Mouse (Mus musculus): Measurements from ENCODE around the gene Stxbp1. TPM values are rescaled to one million over a fixed set of nuclear protein-coding genes. Genes with fewer than 3 reads are reported as not detected.

Stxbp1 gene
- polyA plus RNA-seq, 1 experiment = 22.0 TPM

DNA sequence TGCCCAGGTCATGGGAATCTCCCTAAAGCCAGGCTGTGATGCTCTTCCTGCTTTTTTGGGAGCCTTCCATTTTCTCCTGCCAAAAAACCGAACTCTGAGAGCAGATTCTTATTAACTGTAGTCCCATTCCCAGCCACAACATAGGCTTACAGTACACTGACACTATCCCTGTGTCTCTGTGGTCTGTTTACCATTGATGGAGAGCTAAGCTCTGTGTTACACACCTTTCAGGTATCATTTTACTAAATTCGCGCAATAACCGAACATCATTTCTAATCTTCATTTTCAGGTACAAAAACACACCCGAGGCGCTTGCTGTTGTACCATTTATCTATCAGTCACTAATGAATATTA is 400 bp upstream of the Stxbp1 start:
- Histone ChIP-seq H3K36me3 (ENCODE audit: control insufficient read depth, insufficient read depth, low read length, poor library complexity, severe bottlenecking) (no peaks in the 10 kb centered on the region), H3K27me3 (ENCODE audit: control insufficient read depth, insufficient read depth, low read length, poor library complexity, severe bottlenecking) (no peaks in the 10 kb centered on the region), H3K27ac (ENCODE audit: insufficient read depth, low read length) (no peak overlapping the region), H3K9ac (ENCODE audit: low read depth, poor library complexity, severe bottlenecking) (no peak overlapping the region), H3K4me3 (ENCODE audit: low read depth, low read length) (no peak overlapping the region), H3K9me3 (replicated peaks; ENCODE audit: control insufficient read depth, insufficient read depth, low read length, poor library complexity, severe bottlenecking) (no peaks in the 10 kb centered on the region), H3K4me1 (ENCODE audit: control insufficient read depth, insufficient read depth, low read length) (no peaks in the 10 kb centered on the region)
- no peak for TF ChIP-seq EP300 (IDR thresholded peaks at IDR 0.05; ENCODE audit: insufficient read depth, low read depth, low read length)
- no peak for TF ChIP-seq POLR2A (IDR thresholded peaks at IDR 0.05; ENCODE audit: insufficient read depth, low read length)
- TF ChIP-seq CTCF (IDR thresholded peaks at IDR 0.05; ENCODE audit: low read depth, low read length) = no peak

DNA sequence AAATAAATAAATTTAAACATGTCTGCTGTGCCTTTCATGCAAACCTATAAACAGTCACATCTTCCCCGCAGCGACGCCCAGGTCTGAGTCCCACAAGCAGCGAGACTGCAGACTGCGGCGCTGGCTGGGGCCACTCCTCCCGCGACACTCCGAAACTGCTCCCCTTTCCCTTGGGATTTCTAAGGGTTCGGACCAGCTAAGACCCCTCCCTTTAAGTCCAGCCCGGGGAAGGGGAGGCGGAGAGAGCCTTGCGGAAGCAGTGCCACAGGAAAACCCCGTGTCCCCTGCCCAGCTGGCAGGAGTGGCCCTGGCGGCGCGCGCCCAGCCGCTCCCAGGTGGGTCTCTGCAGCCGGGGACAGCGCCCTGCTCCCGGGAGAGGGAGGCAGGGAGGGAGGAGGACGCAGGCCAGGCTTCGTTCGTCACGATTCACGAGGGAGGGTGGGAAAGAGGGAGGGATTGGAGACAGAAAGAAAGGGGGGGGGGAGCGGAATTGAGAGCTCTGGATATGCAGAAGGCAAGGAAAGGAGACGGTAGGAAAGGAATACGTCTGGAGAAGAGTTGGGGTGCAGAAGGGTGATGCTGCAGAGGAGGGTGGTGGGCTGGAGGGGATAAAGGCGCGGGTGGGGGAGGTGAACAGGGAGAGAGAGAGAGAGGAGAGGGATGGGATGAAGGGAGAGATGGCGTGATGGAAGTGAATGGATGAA is 792 bp downstream of the Stxbp1 start:
- Histone ChIP-seq H3K27me3 (ENCODE audit: control insufficient read depth, insufficient read depth, low read length, poor library complexity, severe bottlenecking) (no peaks in the 10 kb centered on the region), H3K27ac (ENCODE audit: insufficient read depth, low read length) (no peak overlapping the region)

DNA sequence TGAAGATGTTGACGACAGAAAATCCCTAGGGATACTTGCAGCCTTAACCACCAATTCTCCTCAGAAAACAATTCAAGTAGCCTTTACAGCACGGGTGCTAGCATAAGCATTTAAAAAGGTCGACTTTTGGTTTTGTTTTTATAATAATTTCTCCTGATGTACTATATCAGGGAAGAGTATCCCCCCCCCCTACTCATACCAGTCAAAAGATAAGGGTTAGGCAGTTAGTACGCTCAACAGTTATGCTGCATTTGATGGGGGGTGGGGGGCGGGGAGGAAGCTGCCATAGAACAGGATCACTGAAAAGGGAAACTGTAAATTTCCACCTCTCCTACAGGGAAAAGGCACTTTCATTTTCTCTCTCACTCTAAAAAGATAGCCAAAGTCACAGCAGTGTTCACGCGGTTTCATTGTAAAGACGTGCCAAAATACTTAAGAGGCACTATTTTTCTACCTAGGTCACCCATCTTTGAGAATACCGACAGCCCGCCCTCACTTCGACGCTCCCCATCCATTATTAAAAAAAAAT is 1.4 kb downstream of the Stxbp1 start:
- Histone ChIP-seq H3K9me3 (replicated peaks; ENCODE audit: control insufficient read depth, insufficient read depth, low read length, poor library complexity, severe bottlenecking) (no peaks in the 10 kb centered on the region), H3K27me3 (ENCODE audit: control insufficient read depth, insufficient read depth, low read length, poor library complexity, severe bottlenecking) (no peaks in the 10 kb centered on the region), H3K4me3 (ENCODE audit: low read depth, low read length) (peak overlapping the region; percentile 98), H3K4me1 (ENCODE audit: control insufficient read depth, insufficient read depth, low read length) (no peaks in the 10 kb centered on the region), H3K36me3 (ENCODE audit: control insufficient read depth, insufficient read depth, low read length, poor library complexity, severe bottlenecking) (no peaks in the 10 kb centered on the region), H3K27ac (ENCODE audit: insufficient read depth, low read length) (no peak overlapping the region), H3K9ac (ENCODE audit: low read depth, poor library complexity, severe bottlenecking) (peak overlapping the region; percentile 19; the same call in 1 of the 2 replicates)
- TF ChIP-seq EP300 (IDR thresholded peaks at IDR 0.05; ENCODE audit: insufficient read depth, low read depth, low read length) = no peak
- no peak for TF ChIP-seq CTCF (IDR thresholded peaks at IDR 0.05; ENCODE audit: low read depth, low read length)
- no peak for TF ChIP-seq POLR2A (IDR thresholded peaks at IDR 0.05; ENCODE audit: insufficient read depth, low read length)

More for the DNA sequence above, 792 bp downstream of the Stxbp1 start:
- Histone ChIP-seq H3K9ac (ENCODE audit: low read depth, poor library complexity, severe bottlenecking) (peak overlapping the region; percentile 19), H3K36me3 (ENCODE audit: control insufficient read depth, insufficient read depth, low read length, poor library complexity, severe bottlenecking) (no peaks in the 10 kb centered on the region), H3K9me3 (replicated peaks; ENCODE audit: control insufficient read depth, insufficient read depth, low read length, poor library complexity, severe bottlenecking) (no peaks in the 10 kb centered on the region), H3K4me3 (ENCODE audit: low read depth, low read length) (peak overlapping the region; percentile 98), H3K4me1 (ENCODE audit: control insufficient read depth, insufficient read depth, low read length) (no peaks in the 10 kb centered on the region)
- TF ChIP-seq EP300 (IDR thresholded peaks at IDR 0.05; ENCODE audit: insufficient read depth, low read depth, low read length) (no peak), POLR2A (IDR thresholded peaks at IDR 0.05; ENCODE audit: insufficient read depth, low read length) (no peak), CTCF (IDR thresholded peaks at IDR 0.05; ENCODE audit: low read depth, low read length) (no peak)

GRCm38 (mm10) chr2:32842558-32842957 is 4.5 kb downstream of the Stxbp1 start:
- TF ChIP-seq CTCF (IDR thresholded peaks at IDR 0.05; ENCODE audit: low read depth, low read length) (peak; percentile 69), POLR2A (IDR thresholded peaks at IDR 0.05; ENCODE audit: insufficient read depth, low read length) (no peak), EP300 (IDR thresholded peaks at IDR 0.05; ENCODE audit: insufficient read depth, low read depth, low read length) (no peak)
- Histone ChIP-seq H3K4me3 (ENCODE audit: low read depth, low read length) (no peak overlapping the region), H3K27me3 (ENCODE audit: control insufficient read depth, insufficient read depth, low read length, poor library complexity, severe bottlenecking) (no peaks in the 10 kb centered on the region), H3K9me3 (replicated peaks; ENCODE audit: control insufficient read depth, insufficient read depth, low read length, poor library complexity, severe bottlenecking) (no peaks in the 10 kb centered on the region), H3K36me3 (ENCODE audit: control insufficient read depth, insufficient read depth, low read length, poor library complexity, severe bottlenecking) (no peaks in the 10 kb centered on the region), H3K27ac (ENCODE audit: insufficient read depth, low read length) (no peak overlapping the region), H3K4me1 (ENCODE audit: control insufficient read depth, insufficient read depth, low read length) (no peaks in the 10 kb centered on the region), H3K9ac (ENCODE audit: low read depth, poor library complexity, severe bottlenecking) (no peak overlapping the region)

- no peaks in the 10 kb centered on the region for H3K4me1 ChIP-seq (ENCODE audit: control insufficient read depth, insufficient read depth, low read length)
- H3K4me3 ChIP-seq (ENCODE audit: low read depth, low read length) = no peak overlapping the region
- H3K27ac ChIP-seq (ENCODE audit: insufficient read depth, low read length) = no peak overlapping the region
- H3K9me3 ChIP-seq (replicated peaks; ENCODE audit: control insufficient read depth, insufficient read depth, low read length, poor library complexity, severe bottlenecking) = no peaks in the 10 kb centered on the region
- no peaks in the 10 kb centered on the region for H3K27me3 ChIP-seq (ENCODE audit: control insufficient read depth, insufficient read depth, low read length, poor library complexity, severe bottlenecking)
- no peak overlapping the region for H3K9ac ChIP-seq (ENCODE audit: low read depth, poor library complexity, severe bottlenecking)
- TF ChIP-seq CTCF (IDR thresholded peaks at IDR 0.05; ENCODE audit: low read depth, low read length) = no peak
- no peak for TF ChIP-seq EP300 (IDR thresholded peaks at IDR 0.05; ENCODE audit: insufficient read depth, low read depth, low read length)
- no peak for TF ChIP-seq POLR2A (IDR thresholded peaks at IDR 0.05; ENCODE audit: insufficient read depth, low read length)
- no peaks in the 10 kb centered on the region for H3K36me3 ChIP-seq (ENCODE audit: control insufficient read depth, insufficient read depth, low read length, poor library complexity, severe bottlenecking)
Observed at GRCm38 (mm10) chr2:32841099-32841498, 5.9 kb downstream of the Stxbp1 start.

GRCm38 (mm10) chr2:32839261-32839660 is 7.8 kb downstream of the Stxbp1 start:
- Histone ChIP-seq H3K27me3 (ENCODE audit: control insufficient read depth, insufficient read depth, low read length, poor library complexity, severe bottlenecking) (no peaks in the 10 kb centered on the region), H3K4me3 (ENCODE audit: low read depth, low read length) (no peak overlapping the region), H3K4me1 (ENCODE audit: control insufficient read depth, insufficient read depth, low read length) (no peaks in the 10 kb centered on the region), H3K27ac (ENCODE audit: insufficient read depth, low read length) (no peak overlapping the region), H3K9me3 (replicated peaks; ENCODE audit: control insufficient read depth, insufficient read depth, low read length, poor library complexity, severe bottlenecking) (no peaks in the 10 kb centered on the region), H3K9ac (ENCODE audit: low read depth, poor library complexity, severe bottlenecking) (no peak overlapping the region), H3K36me3 (ENCODE audit: control insufficient read depth, insufficient read depth, low read length, poor library complexity, severe bottlenecking) (no peaks in the 10 kb centered on the region)
- TF ChIP-seq EP300 (IDR thresholded peaks at IDR 0.05; ENCODE audit: insufficient read depth, low read depth, low read length) (no peak), POLR2A (IDR thresholded peaks at IDR 0.05; ENCODE audit: insufficient read depth, low read length) (no peak), CTCF (IDR thresholded peaks at IDR 0.05; ENCODE audit: low read depth, low read length) (no peak)

All from ES-Bruce4 (cell line).